Mouse (Mus musculus) hematopoietic stem cell, adult 5-6 weeks (primary cell): ENCODE results near the gene Cnpy3. TPM values are rescaled to one million over a fixed set of nuclear protein-coding genes. Genes with fewer than 3 reads are reported as not detected.
"Not testable (repeated sequence)": the region's sequence is repeated elsewhere in the genome, so short reads cannot be mapped to it uniquely, and the experiment has no call there.

Source experiments
- ATAC-seq, 2 experiments: fragments of 125-278 bp in 1 of 2; replicated peaks in 1 of 2; 2 replicates each; pipeline ENCODE4 v1.8.0; 2016 to 2017; ENCODE audit warnings: inconsistent platforms in 2 of 2, mild to moderate bottlenecking in 2 of 2, moderate number of reproducible peaks in 2 of 2, low read depth in 1 of 2, moderate TSS enrichment in 1 of 2; ENCODE audit not compliant: low FRiP score in 2 of 2, poor library complexity in 2 of 2, severe bottlenecking in 2 of 2, insufficient read depth in 1 of 2, low TSS enrichment in 1 of 2
- total RNA-seq: library from RNA; stranded (forward); fragments of 172-1452, 232-1000 nt; gene quantifications from 2 replicates; pipeline ENCODE4 v1.2.3, GENCODE M21; 2017

Cnpy3 gene
- total RNA-seq, 1 experiment from 2014 or later: 71.4 TPM

DNA sequence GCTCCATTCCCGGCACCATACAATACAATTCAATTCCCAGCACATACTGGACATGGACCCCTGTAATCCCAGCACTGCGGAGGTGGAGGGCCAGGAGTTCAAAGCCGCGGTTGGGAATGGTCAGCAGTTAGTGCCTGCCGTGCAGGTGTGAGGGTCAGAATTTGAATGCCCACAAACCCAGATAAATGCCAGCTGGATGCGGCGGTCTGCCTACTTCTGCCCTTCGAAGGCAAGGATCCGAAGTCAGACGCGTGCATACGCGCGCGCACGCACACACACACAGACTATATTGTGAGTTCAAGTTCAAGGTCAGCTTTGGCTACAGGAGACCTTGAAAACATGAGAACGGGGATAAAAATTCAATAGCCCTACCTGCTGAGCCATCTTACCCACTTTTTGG is 19.6 kb upstream of the Cnpy3 start:
- ATAC-seq: no peak

DNA sequence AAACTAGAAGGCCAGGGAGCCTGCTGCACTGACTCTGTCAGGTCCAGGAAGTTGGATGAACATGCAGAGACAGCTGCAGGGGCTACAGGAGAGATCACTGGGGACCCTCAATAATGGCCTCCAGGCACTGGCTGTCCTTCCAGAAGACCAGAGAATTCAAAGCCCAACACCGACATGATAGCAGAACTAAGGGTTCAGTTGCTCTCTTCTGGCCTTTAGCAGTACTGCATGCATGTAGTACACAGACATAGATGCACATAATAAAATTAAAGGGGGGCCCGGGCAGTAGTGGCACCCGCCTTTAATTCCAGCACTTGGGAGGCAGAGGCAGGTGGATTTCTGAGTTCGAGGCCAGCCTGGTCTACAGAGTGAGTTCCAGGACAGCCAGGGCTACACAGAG is 19.0 kb upstream of the Cnpy3 start:
- ATAC-seq: no peak

DNA sequence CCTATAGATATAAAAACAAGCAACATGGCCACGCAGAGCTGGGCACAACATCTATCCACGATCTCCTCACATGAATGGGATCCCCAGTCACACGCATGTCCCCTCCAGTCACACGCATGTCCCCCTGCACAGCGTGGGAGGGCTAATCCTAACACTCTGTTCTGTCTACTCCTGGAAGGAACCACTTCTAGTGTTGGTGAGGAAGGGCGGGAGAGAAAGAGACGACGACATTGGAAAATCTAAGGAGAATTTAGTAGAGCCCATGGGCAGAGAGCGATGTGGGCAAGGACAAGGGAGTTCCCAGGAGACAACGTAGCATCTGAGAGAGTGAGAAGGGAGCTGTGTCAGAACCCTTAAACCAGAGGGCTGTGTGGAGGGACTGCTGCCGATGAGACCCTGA is 18.5 kb upstream of the Cnpy3 start:
- no peak for ATAC-seq

DNA sequence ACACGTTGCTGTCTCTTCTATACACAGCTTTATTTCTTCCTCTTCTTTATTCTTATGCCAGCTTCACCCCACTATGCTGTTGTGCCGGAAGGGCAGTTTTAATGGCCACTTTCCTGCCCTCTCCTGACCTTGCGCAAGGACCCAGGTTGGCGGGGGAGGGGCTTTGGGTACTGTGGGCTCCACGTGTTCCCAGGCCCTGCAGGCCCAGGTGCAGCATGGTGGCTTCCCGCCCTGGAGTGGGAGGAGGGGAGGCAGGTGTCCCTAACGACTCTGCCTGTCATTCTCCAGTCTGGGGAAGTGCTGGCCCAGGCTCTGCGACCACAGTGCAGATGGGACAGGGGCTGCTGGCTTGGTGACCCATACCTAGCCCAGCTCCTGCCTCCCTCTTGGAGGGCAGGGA is 15.9 kb upstream of the Cnpy3 start:
- ATAC-seq: no peak

DNA sequence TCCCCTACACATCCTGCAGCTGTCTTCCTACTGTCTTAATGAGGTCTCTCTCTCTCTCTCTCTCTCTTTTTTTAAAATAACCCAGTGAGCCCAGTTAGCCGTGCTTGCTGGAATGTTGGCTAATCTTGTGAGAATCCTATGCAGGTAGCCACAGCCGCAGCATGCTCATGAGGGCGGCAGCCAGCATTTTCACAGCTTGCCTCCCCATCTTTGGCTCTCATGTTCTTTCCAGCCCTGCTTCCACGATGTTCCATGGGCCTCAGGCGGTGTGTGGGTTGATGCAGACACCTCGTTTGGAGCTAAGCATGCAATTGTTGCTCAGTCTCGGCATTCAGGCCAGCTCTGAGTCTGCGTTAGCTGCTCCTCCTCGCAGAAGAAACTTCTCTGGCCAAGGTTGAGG is 12.9 kb upstream of the Cnpy3 start:
- ATAC-seq: not testable (repeated sequence)

DNA sequence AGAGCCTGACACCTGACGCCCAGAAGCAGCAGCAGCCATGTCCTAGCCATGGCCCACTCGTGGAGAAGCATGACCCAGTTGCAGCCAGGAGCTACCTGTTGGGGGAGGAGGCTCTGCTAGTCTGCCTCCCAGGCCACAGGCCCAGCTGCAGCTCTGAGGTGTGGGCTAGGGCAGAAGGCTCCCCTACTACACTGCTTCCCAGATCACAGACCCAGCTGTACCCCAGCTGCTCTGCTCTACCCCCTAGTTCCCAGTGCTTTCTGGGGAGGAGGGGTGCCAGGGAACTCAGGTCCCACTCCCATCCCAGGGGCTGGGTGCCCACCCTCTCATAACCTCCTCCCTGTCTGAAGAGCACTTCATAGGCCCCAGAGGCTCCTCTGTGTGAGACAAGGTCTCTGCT is 11.5 kb upstream of the Cnpy3 start, which contains the start of gene Ptcra:
Ptcra (minus strand) TSS at position 169 of the 400 bp plus-strand sequence.
- no peak for ATAC-seq

DNA sequence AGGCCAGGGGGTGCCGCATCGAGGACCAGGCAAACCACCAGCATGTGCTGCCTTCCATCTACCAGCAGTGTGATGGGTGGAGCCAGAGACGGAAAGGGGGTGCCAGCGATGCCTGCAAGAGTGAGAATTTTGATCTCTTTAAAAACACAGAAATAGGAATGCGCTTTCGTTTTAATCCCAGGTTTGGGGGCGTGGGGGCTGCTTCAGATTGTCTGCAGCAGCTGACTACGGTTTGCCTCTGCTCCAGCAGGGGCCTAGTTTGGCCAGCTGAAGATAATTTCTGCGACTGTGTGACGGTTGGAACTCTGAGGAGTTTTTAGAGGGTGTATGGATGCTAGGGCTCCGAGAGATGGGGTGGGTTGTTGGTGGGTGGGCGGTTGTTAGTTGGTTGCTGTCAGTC is 6.7 kb upstream of the Cnpy3 start:
- ATAC-seq: no peak

DNA sequence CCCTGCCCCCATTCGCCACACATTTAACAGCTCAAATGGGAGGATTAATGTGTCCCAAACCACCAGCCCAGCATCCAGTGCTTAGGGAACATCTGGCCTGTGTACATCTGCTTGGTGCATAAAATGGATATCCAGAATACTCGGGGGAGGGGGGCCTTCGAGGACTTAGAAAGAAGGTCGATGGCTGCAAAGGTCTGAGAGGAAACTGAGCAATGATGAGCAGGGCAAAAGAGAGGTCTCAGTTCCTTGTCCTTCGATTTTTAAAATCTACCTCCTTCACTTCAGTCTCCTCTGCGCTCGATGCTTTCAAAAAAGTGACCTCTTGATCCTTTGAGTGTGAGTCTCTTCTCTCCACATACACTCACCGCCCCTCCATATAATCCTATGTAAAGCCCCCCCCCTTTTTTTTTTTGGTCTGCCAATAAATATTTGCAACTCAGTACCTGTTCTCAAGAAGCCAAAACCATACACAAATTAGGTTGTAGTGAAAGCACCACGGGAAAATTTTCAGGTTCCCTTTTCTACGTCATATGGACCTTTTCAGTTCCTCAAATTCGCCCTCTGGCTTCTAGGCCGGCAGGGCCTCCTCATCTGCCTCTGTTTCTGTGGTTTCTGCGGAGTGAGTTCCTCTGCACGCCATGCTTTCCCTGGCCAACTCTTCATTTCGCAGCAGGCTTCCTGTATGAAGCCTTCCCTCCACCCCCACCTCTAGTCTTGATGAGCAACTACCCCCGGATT is 789 bp downstream of the Cnpy3 start:
- ATAC-seq: peak; percentile 85 to 87

DNA sequence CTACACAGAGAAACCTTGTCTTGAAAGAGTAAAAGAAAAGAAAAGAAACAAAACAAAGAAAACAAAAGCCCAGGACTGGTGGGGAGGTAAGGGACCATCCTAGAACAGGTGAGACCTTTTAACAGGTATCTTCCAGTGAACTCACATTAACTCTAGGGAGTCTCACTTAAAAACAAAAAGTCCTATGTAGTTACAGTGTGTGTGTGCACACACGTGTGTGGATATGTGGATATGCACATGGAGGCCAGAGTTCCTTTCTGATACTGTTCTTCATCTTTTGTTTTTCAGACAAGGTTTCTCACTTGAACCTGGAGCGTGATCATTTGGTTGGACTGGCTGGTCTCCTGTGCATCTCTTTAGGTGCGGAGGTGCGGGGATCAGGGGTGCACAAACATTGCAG is 1.4 kb downstream of the Cnpy3 start:
- ATAC-seq: no peak

DNA sequence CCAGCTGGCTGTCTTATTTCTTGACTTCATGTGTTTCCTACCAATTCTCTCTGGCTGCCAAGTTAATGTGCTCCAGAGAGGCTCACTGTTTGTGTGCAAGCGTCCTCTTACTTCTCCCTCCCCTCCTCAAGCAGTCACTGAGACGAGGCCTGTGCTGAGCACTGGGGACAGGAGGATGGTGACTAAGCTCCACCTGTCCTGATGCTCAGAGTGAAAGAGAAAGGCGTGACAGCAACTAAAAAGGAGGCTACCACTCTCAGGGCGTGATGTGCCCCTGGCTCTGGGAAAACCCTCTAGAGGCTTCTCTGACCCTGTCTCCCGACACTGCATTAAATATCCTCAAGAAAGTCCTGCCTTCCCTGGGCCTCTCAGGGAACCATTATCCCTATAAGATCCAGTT is 2.7 kb downstream of the Cnpy3 start:
- no peak for ATAC-seq

DNA sequence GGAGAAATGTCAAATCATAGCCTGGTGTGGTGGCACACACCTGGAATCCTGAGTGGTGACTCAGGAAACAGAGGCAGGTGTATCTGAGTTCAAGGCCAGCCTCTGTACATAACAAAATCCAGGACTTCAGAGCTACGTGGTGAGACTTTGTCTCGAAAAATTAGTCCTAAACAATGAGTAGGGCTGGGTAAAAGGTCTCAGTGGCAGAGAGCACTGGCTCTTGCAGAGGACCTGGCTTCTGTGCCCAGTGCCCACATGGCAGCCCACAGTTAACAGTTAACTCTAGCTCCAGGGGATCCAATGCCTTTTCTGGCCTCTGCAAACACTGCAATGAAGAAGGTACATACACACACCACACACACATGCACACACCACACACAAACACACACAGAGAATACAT is 4.2 kb downstream of the Cnpy3 start:
- no peak for ATAC-seq

DNA sequence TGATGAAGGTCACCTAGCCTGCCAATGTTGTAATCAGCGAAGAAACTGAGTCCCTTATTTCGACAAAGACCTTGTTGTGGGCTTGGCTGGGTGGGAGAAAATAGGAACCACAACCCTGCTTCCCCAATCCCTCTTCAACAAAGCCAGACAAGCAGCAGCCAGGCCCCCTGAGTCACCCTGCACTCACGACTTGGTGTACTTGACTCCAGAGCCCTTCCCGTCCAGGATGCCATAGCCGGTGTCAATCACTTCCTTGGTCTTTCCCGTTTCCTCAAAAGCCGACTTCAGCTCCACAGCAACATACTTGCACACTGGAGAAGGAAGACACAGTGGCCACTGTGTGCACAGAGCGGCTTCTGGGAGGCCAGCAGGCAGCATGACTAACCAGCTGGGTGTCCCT is 4.8 kb downstream of the Cnpy3 start:
- ATAC-seq: no peak

DNA sequence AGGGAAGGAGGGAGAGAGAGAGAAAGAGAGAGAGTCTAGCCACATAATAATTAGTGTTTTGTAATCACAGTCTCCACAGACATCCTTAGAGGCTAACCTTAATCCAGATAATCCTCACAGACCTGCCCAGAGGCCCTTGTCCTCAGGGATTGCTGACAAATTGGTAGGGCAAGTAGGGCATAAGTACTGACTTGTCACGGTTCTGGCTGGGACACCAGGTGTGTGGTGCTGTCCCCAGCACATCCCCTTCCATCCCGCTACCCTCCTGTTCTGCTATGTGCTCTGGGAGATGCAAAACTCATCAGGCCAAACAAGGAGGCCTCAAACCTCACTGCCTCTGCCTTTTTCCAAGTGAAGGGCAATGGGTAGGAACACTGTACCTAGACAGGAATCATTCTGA is 6.5 kb downstream of the Cnpy3 start:
- ATAC-seq: no peak

DNA sequence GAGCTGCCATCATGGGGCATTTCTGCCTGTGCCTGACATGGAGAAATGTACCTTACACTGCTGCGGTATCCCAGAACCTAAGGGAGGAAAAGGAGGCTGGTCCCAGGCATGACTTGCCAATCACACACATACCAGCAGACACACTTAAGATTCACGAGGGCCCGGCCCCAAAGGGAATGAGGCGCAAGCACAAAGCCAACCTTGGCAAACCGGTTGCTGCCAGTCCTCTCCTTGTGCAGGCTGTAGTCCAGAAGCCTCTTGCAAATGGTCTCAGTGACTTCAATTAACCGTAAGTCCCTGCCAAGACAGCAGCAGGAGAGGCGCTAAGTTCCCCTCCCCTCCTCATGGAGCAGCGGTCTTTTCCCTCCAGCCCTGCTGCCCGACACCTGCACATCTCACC is 9.0 kb downstream of the Cnpy3 start:
- no peak for ATAC-seq

DNA sequence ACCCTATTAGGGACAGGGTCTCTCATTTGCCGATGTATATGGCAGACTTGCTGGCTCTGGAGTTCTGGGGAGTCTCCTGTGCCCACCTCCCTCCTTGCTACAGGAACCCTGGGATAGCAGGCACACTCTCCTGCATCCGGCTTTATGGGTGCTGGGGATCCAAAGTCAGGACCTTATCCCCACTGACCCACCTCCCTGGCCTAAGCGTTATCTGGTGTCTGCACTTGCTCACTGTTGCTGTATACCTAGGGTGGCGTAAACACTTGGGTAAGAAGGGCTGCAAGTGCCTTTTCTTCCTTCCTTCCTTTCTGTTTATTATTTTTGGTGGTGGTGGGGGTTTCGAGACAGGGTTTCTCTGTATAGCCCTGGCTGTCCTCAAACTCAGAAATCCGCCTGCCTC is 10.7 kb downstream of the Cnpy3 start:
- no peak for ATAC-seq

DNA sequence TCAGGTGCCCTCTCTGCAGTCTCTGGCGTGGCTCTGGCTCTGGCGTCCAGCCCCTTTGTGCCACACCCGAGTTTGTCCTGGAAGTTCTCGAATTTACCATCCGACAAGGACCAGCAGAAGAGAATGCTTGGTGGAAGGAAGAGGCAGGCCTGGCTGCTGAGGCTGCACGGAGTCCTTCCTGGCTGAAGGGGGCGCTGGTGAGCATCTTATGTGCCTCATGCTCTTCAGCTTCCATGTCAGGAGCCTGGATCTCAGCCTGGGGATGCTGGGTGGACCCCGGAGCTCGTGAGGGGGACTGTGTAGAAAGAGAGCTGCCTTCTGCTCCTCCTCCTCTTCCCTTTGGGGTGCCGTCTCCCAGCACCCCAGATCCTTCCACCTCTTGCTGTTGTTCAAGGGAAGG is 15.9 kb downstream of the Cnpy3 start:
- peak in 1 of 2 experiments; percentile 58; a peak in 2 of 4 replicates for ATAC-seq

DNA sequence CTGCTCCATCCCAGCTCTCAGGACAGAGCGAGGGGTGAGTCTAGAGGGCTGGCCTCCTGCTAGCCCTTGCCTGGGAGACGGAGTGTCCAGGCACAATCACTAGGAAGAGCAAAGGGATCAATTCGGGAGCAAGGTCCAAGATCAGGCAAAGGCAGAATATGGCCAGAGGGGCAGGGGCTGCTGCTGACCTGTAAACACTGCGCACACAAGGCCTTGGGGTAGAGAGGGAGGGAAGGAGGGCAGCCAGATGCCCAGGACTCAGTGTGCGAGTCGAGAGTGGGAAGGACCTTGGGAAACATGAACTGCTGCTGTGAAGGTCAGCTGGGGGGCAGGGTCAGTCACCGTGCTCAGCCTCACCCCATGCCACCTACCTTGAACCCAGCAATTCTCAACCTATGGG is 16.7 kb downstream of the Cnpy3 start:
- ATAC-seq: no peak

DNA sequence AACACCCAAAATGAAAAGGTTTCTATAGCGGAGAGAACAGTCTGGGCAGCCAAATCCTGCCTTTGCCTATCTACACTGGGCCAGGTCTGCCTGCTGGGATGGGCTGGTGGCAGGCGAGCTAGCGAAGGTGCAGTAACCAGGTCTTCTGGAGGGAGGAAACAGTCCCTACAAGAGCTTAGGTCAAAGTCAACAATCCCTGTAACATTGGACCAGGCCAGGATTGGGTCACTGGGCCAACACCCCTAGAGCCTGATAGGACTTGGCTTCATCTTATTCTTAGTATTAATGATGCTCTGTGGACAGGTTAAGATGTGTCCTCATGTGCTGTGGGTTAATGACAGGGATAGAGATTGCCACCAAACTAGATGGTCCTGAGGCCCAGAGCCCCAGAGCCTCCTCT is 18.0 kb downstream of the Cnpy3 start:
- no peak for ATAC-seq

DNA sequence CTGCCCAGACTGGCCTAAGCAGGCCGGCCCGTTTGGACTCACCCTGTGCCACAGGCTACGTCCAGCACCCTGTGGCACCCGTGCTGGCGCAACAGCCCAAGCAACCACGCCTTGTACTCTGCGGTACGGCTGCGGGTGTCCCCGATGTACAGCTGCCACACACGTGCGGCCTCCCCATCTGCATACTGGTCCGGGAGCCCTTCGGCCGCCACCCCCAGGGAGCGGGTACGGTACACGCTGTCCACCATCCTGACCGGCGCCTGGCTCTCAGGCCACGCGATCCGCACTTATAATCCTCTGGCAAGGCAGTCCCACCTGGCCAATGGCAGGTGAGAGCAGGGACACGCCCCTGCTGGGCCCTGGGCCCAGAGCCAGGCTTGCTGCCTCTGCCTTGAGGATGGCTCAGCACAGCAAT is 23.1 kb downstream of the Cnpy3 start, which contains the start of gene Gnmt:
Gnmt (minus strand) TSS at position 265 of the 415 bp plus-strand sequence.
- no peak for ATAC-seq
